Mouse (Mus musculus): Measurements from ENCODE around the gene Ptov1.

DNA sequence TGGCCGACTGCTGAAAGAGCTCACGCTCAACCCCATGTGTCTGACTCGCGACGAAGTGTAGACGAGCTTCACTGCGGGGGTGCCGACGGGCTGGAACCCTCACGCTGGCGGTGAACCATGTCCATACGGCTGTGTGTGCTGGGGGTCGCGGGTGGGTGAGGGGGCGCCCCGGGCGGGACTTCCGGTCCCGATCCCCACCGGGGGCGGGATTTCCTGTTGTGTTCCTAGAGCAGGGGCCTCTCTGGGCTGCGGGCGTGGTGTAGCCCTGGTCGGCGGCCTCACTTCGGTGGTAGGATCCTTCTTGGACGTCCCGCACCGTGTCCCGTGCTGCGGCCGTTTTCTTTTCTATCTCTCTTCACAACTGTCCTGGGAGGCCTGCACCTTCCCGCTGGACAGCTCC is 19.4 kb downstream of the Ptov1 start:
- no peak for TF ChIP-seq POLR2A (IDR thresholded peaks at IDR 0.05; ENCODE audit: low read depth, low read length)
- no peak for TF ChIP-seq CTCF (conservative IDR thresholded peaks at IDR 0.05; ENCODE audit: insufficient read depth, insufficient read length, low read depth, low read length)

All from kidney, adult 2 months (tissue).